Mouse (Mus musculus): Measurements from ENCODE around the gene Adgrl3. TPM values are rescaled to one million over a fixed set of nuclear protein-coding genes. Genes with fewer than 3 reads are reported as not detected.

The Adgrl3 gene
- polyA plus RNA-seq, 1 experiment from 2014 or later: 14.0 TPM

GRCm38 (mm10) chr5:81275346-81276047 lies 255.6 kb downstream of the Adgrl3 start:
- H3K4me2 ChIP-seq: no peak overlapping the region
- no peak overlapping the region for H3K9ac ChIP-seq
- H3K9me3 ChIP-seq: no peaks in the 10 kb centered on the region
- 0 out of 2 replicates have a peak, but pooled peaks cover 3% of the 10 kb centered on the region for H3K4me1 ChIP-seq
- ATAC-seq (ENCODE audit: borderline replicate concordance, extremely low read depth, low FRiP score, low TSS enrichment): no peak
- H3K27me3 ChIP-seq: no peaks in the 10 kb centered on the region
- H3K27ac ChIP-seq: no peak overlapping the region
- no peaks in the 10 kb centered on the region for H3K36me3 ChIP-seq
- H3K4me3 ChIP-seq: no peak overlapping the region
- 43% methylated on average over 6 of the region's 6 CpGs for WGBS

- Histone ChIP-seq H3K4me3 (no peak overlapping the region), H3K4me1 (peaks cover 8% of the 10 kb centered on the region; the same call in 1 of the 2 replicates), H3K36me3 (no peaks in the 10 kb centered on the region), H3K9ac (no peak overlapping the region), H3K9me3 (no peaks in the 10 kb centered on the region), H3K4me2 (no peak overlapping the region), H3K27ac (peak overlapping the region; percentile 50; the same call in 1 of the 2 replicates), H3K27me3 (no peaks in the 10 kb centered on the region)
- 31% methylated on average over 2 of the region's 2 CpGs for WGBS
- ATAC-seq (ENCODE audit: borderline replicate concordance, extremely low read depth, low FRiP score, low TSS enrichment): peak; percentile 65; the same call in 1 of the 2 replicates
Observed at GRCm38 (mm10) chr5:81279246-81279645, 259.3 kb downstream of the Adgrl3 start.

GRCm38 (mm10) chr5:81285643-81286042 lies 265.7 kb downstream of the Adgrl3 start:
- Histone ChIP-seq H3K9ac (no peak overlapping the region), H3K36me3 (no peaks in the 10 kb centered on the region), H3K4me1 (peaks cover 5% of the 10 kb centered on the region; the same call in 1 of the 2 replicates), H3K27me3 (no peaks in the 10 kb centered on the region), H3K9me3 (no peaks in the 10 kb centered on the region), H3K4me3 (no peak overlapping the region), H3K27ac (no peak overlapping the region), H3K4me2 (no peak overlapping the region)
- WGBS: 51% methylated on average over 1 of the region's 1 CpGs
- no peak for ATAC-seq (ENCODE audit: borderline replicate concordance, extremely low read depth, low FRiP score, low TSS enrichment)

GRCm38 (mm10) chr5:81301874-81302273 lies 281.9 kb downstream of the Adgrl3 start:
- Histone ChIP-seq H3K4me3 (no peak overlapping the region), H3K36me3 (no peaks in the 10 kb centered on the region), H3K27me3 (no peaks in the 10 kb centered on the region), H3K4me2 (no peak overlapping the region), H3K9me3 (no peaks in the 10 kb centered on the region), H3K4me1 (no peaks in the 10 kb centered on the region), H3K9ac (no peak overlapping the region), H3K27ac (no peak overlapping the region)
- no peak for ATAC-seq (ENCODE audit: borderline replicate concordance, extremely low read depth, low FRiP score, low TSS enrichment)

- Histone ChIP-seq H3K27me3 (no peaks in the 10 kb centered on the region), H3K27ac (no peak overlapping the region), H3K9ac (no peak overlapping the region), H3K9me3 (no peaks in the 10 kb centered on the region), H3K36me3 (no peaks in the 10 kb centered on the region), H3K4me1 (no peaks in the 10 kb centered on the region), H3K4me2 (no peak overlapping the region), H3K4me3 (no peak overlapping the region)
- WGBS: 92% methylated on average over 3 of the region's 3 CpGs
- no peak for ATAC-seq (ENCODE audit: borderline replicate concordance, extremely low read depth, low FRiP score, low TSS enrichment)
Observed at GRCm38 (mm10) chr5:81317406-81318112, 297.6 kb downstream of the Adgrl3 start.

- H3K27me3 ChIP-seq: no peaks in the 10 kb centered on the region
- H3K4me1 ChIP-seq: no peaks in the 10 kb centered on the region
- H3K36me3 ChIP-seq: no peaks in the 10 kb centered on the region
- ATAC-seq (ENCODE audit: borderline replicate concordance, extremely low read depth, low FRiP score, low TSS enrichment): no peak
- H3K4me3 ChIP-seq: no peak overlapping the region
- H3K9me3 ChIP-seq: no peaks in the 10 kb centered on the region
- no peak overlapping the region for H3K4me2 ChIP-seq
- H3K9ac ChIP-seq: no peak overlapping the region
- 74% methylated on average over 2 of the region's 2 CpGs for WGBS
- H3K27ac ChIP-seq: no peak overlapping the region
Observed at GRCm38 (mm10) chr5:81321276-81321934, 301.5 kb downstream of the Adgrl3 start.

GRCm38 (mm10) chr5:81322064-81322463 lies 302.1 kb downstream of the Adgrl3 start:
- WGBS: 88% methylated on average over 4 of the region's 4 CpGs
- H3K27me3 ChIP-seq: no peaks in the 10 kb centered on the region

GRCm38 (mm10) chr5:81326916-81327315 lies 307.0 kb downstream of the Adgrl3 start:
- no peaks in the 10 kb centered on the region for H3K27me3 ChIP-seq
- no peak overlapping the region; the same call in 1 of the 2 replicates for H3K27ac ChIP-seq
- no peak overlapping the region for H3K4me2 ChIP-seq
- no peaks in the 10 kb centered on the region for H3K36me3 ChIP-seq
- ATAC-seq (ENCODE audit: borderline replicate concordance, extremely low read depth, low FRiP score, low TSS enrichment): peak; percentile 70; the same call in 1 of the 2 replicates
- no peaks in the 10 kb centered on the region for H3K9me3 ChIP-seq
- no peak overlapping the region for H3K4me3 ChIP-seq
- WGBS: 39% methylated on average over 4 of the region's 4 CpGs
- 0 out of 2 replicates have a peak, but pooled peaks cover 3% of the 10 kb centered on the region for H3K4me1 ChIP-seq
- no peak overlapping the region for H3K9ac ChIP-seq

More at GRCm38 (mm10) chr5:81322064-81322463, 302.1 kb downstream of the Adgrl3 start:
- 0 out of 2 replicates have a peak, but pooled peaks cover 3% of the 10 kb centered on the region for H3K4me1 ChIP-seq
- no peaks in the 10 kb centered on the region for H3K36me3 ChIP-seq
- H3K27ac ChIP-seq: no peak overlapping the region
- H3K9ac ChIP-seq: no peak overlapping the region
- no peak overlapping the region for H3K4me3 ChIP-seq
- H3K9me3 ChIP-seq: no peaks in the 10 kb centered on the region
- no peak for ATAC-seq (ENCODE audit: borderline replicate concordance, extremely low read depth, low FRiP score, low TSS enrichment)
- no peak overlapping the region for H3K4me2 ChIP-seq

- no peak overlapping the region for H3K9ac ChIP-seq
Observed at GRCm38 (mm10) chr5:81327392-81327791, 307.5 kb downstream of the Adgrl3 start.

GRCm38 (mm10) chr5:81329571-81329971 lies 309.6 kb downstream of the Adgrl3 start:
- Histone ChIP-seq H3K27me3 (no peaks in the 10 kb centered on the region), H3K4me3 (no peak overlapping the region), H3K36me3 (no peaks in the 10 kb centered on the region), H3K9ac (no peak overlapping the region), H3K4me1 (0 out of 2 replicates have a peak, but pooled peaks cover 3% of the 10 kb centered on the region), H3K9me3 (no peaks in the 10 kb centered on the region), H3K27ac (no peak overlapping the region), H3K4me2 (no peak overlapping the region)
- WGBS: 45% methylated on average over 18 of the region's 18 CpGs
- no peak for ATAC-seq (ENCODE audit: borderline replicate concordance, extremely low read depth, low FRiP score, low TSS enrichment)

More at GRCm38 (mm10) chr5:81327392-81327791, 307.5 kb downstream of the Adgrl3 start:
- Histone ChIP-seq H3K4me1 (0 out of 2 replicates have a peak, but pooled peaks cover 3% of the 10 kb centered on the region), H3K9me3 (no peaks in the 10 kb centered on the region), H3K4me2 (no peak overlapping the region), H3K27me3 (no peaks in the 10 kb centered on the region), H3K27ac (no peak overlapping the region; the same call in 1 of the 2 replicates), H3K4me3 (no peak overlapping the region), H3K36me3 (no peaks in the 10 kb centered on the region)
- peak; percentile 92; the same call in 1 of the 2 replicates for ATAC-seq (ENCODE audit: borderline replicate concordance, extremely low read depth, low FRiP score, low TSS enrichment)
- WGBS: 36% methylated on average over 1 of the region's 1 CpGs

GRCm38 (mm10) chr5:81344330-81344729 lies 324.4 kb downstream of the Adgrl3 start:
- 73% methylated on average over 1 of the region's 1 CpGs for WGBS
- H3K36me3 ChIP-seq: no peaks in the 10 kb centered on the region
- H3K9me3 ChIP-seq: no peaks in the 10 kb centered on the region
- H3K4me2 ChIP-seq: no peak overlapping the region
- peaks cover 5% of the 10 kb centered on the region; the same call in 1 of the 2 replicates for H3K4me1 ChIP-seq
- no peak overlapping the region for H3K27ac ChIP-seq
- ATAC-seq (ENCODE audit: borderline replicate concordance, extremely low read depth, low FRiP score, low TSS enrichment): no peak
- H3K27me3 ChIP-seq: no peaks in the 10 kb centered on the region
- H3K9ac ChIP-seq: no peak overlapping the region
- H3K4me3 ChIP-seq: no peak overlapping the region
